Comparison of ENCODE assay signal across 9 mouse cellular contexts in genomic region chr11:7215703-7216102, GRCm38 (mm10). TPM values are rescaled to one million over a fixed set of nuclear protein-coding genes. Genes with fewer than 3 reads are reported as not detected.
A peak's percentile ranks its signal among the peaks of the same experiment; 100 is the strongest.
DNase-seq lines count a peak whose midpoint lies in the region; ATAC-seq and TF ChIP-seq lines count a peak whose summit lies in the region.
"Had no signal": no experiment of that assay in that cellular context is flagged by ENCODE, and none has a peak within 500 bp of the region (broad histone marks: within the 10 kb centered on the region; RNA-seq: fewer than 3 reads in every experiment).

No protein-coding gene starts in this region.

- H3K4me1 ChIP-seq in olfactory bulb, adult 2 months (ENCODE audit: control insufficient read depth, insufficient read depth, low read length), result peaks cover 13% of the 10 kb centered on the region

- peak; percentile 39 to 84 for DNase-seq in frontal cortex, adult 2 months (ENCODE audit: extremely low spot score in 1 of 2, low spot score in 1 of 2)
- DNase-seq in 3134 (ENCODE audit: extremely low read depth, insufficient read length, low spot score), result peak; percentile 52
- DNase-seq in adrenal gland, adult 18-20 months (ENCODE audit: low spot score in 2 of 2), result peak; percentile 60 to 71
- DNase-seq in gastrocnemius, adult 2 months, result peak; percentile 77
- DNase-seq in layer of hippocampus, postnatal 36 days, result peak; percentile 64 to 65

- 0 out of 2 replicates have a peak overlapping the region, but pooled peaks have one; percentile 30 for H3K4me3 ChIP-seq in gastrocnemius, adult 2 months
- no peak overlapping the region for H3K4me3 ChIP-seq in olfactory bulb, adult 2 months (ENCODE audit: insufficient read depth, low read depth, low read length)

- WGBS in olfactory bulb, adult 2 months, result 12% methylated on average over 8 of the region's 8 CpGs

- TF ChIP-seq CTCF in gastrocnemius, adult 2 months (IDR thresholded peaks at IDR 0.05), result peak; percentile 90
- TF ChIP-seq CTCF in olfactory bulb, adult 2 months (IDR thresholded peaks at IDR 0.05; ENCODE audit: insufficient read depth, low read depth, low read length), result peak; percentile 83

- H3K27ac ChIP-seq in gastrocnemius, adult 2 months, result no peak overlapping the region
- no peak overlapping the region for H3K27ac ChIP-seq in olfactory bulb, adult 2 months (ENCODE audit: insufficient read depth, low read depth, low read length)

- no peak for TF ChIP-seq POLR2A in olfactory bulb, adult 2 months (IDR thresholded peaks at IDR 0.05; ENCODE audit: insufficient read depth, low read depth, low read length)

- intact Hi-C loops in gastrocnemius, adult 2 months (cut with DNase I), result loop anchor here (2.0 to 10.0 kb wide), 3 partner anchors 123 to 1309 kb away; no protein-coding TSS in a partner anchor

- no peak for ATAC-seq in frontal cortex, adult (ENCODE audit: low TSS enrichment)
- ATAC-seq in granulocyte monocyte progenitor cell, adult 5-6 weeks (replicated peaks; ENCODE audit: poor library complexity, severe bottlenecking), result no peak

RNA-seq across cellular contexts. Expression of gene Igfbp3, which starts 2.0 kb away (rescaled TPM):
- 12.6 and 13.9 TPM in 2 replicates for polyA plus RNA-seq in frontal cortex, adult 2 months (2012; rRNA removed)
- total RNA-seq in adrenal gland, adult 18-20 months (2021), result 10 to 100 TPM; 49.2 to 73.6 TPM
- 10 to 100 TPM; 10.7 to 18.1 TPM for total RNA-seq in gastrocnemius, adult 2 months (2021)
- total RNA-seq in layer of hippocampus, postnatal 36 days (2021), result 10 to 100 TPM; 11.9 to 15.4 TPM
- polyA plus RNA-seq in olfactory bulb, adult 2 months (2012; ENCODE audit: insufficient read depth, insufficient read length, low replicate concordance, missing spikeins), result not detected in 2 replicates
- not detected in 2 replicates for total RNA-seq in granulocyte monocyte progenitor cell, adult 5-6 weeks (2014; fragmentation: Nextera tagmentation)
- total RNA-seq in granulocyte monocyte progenitor cell, adult 5-6 weeks (2017), result not detected in 2 replicates

RNA-seq across cellular contexts. Expression of gene Igfbp1, which starts 18.1 kb away (rescaled TPM):
- polyA plus RNA-seq in frontal cortex, adult 2 months (2012; rRNA removed), result 0.10 and 0.15 TPM in 2 replicates
- not detected for total RNA-seq in adrenal gland, adult 18-20 months (2021)
- not detected for total RNA-seq in gastrocnemius, adult 2 months (2021)
- under 1 TPM in 1 of 2 experiments, not detected in 1; 0.22 TPM for total RNA-seq in layer of hippocampus, postnatal 36 days (2021)
- polyA plus RNA-seq in olfactory bulb, adult 2 months (2012; ENCODE audit: insufficient read depth, insufficient read length, low replicate concordance, missing spikeins), result not detected in 2 replicates
- total RNA-seq in granulocyte monocyte progenitor cell, adult 5-6 weeks (2014; fragmentation: Nextera tagmentation), result not detected in 2 replicates
- not detected in 2 replicates for total RNA-seq in granulocyte monocyte progenitor cell, adult 5-6 weeks (2017)

RNA-seq across cellular contexts. Expression of gene Gm11985, which starts 27.3 kb away (rescaled TPM):
- not detected in 2 replicates for polyA plus RNA-seq in frontal cortex, adult 2 months (2012; rRNA removed)
- not detected for total RNA-seq in adrenal gland, adult 18-20 months (2021)
- total RNA-seq in gastrocnemius, adult 2 months (2021), result not detected
- not detected for total RNA-seq in layer of hippocampus, postnatal 36 days (2021)
- not detected in 2 replicates for polyA plus RNA-seq in olfactory bulb, adult 2 months (2012; ENCODE audit: insufficient read depth, insufficient read length, low replicate concordance, missing spikeins)
- total RNA-seq in granulocyte monocyte progenitor cell, adult 5-6 weeks (2014; fragmentation: Nextera tagmentation), result not detected in 2 replicates
- not detected in 2 replicates for total RNA-seq in granulocyte monocyte progenitor cell, adult 5-6 weeks (2017)
- polyA plus RNA-seq: large intestine, adult 2 months had no signal

Comparison
In these comparisons a context has a peak if more than half of its experiments do, and no peak if none do; other contexts are left out.
1. RNA of gene Igfbp3, which starts 2.0 kb away (total RNA-seq): 49.2 to 73.6 TPM in adrenal gland, adult 18-20 months, 10.7 to 18.1 TPM in gastrocnemius, adult 2 months and 11.9 to 15.4 TPM in layer of hippocampus, postnatal 36 days; not detected in granulocyte monocyte progenitor cell, adult 5-6 weeks; every median in the first group is over 10 times any median in the second.
2. Peak in every context shown above with its lines, with median percentiles within 50 percentile points of each other: DNase-seq.